In the genomic region with DNA sequence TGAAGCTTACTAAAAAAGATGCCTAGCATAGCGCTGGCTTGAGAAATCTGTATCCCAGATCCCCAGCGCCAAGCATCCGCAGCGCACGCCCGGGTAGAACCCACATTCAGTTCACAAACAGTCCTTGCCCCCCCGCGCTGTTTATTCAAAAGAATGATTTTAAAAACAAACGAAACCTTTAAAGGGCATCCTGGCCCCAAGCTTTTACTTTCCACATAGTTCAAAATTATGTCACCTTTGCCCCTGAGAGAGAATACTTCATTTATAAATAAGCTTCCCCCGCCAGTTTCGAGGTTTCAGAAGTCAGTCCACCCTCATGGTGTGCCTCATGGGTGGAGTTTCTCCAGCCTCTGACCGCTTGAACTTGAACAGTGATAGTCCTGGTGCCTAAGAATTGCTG, we compare ENCODE assay signal across 9 mouse cellular contexts. TPM values are rescaled to one million over a fixed set of nuclear protein-coding genes. Genes with fewer than 3 reads are reported as not detected.
DNase-seq lines count a peak whose midpoint lies in the region; ATAC-seq and TF ChIP-seq lines count a peak whose summit lies in the region.
"Had no signal": no experiment of that assay in that cellular context is flagged by ENCODE, and none has a peak within 500 bp of the region (broad histone marks: within the 10 kb centered on the region; RNA-seq: fewer than 3 reads in every experiment).

No protein-coding gene starts in this region.

- no peak overlapping the region for H3K9ac ChIP-seq in hindbrain, embryonic 16.5 days (ENCODE audit: low read depth, low read length)
- H3K9ac ChIP-seq in lung, postnatal 0 days (replicated peaks; ENCODE audit: low read depth), result peak overlapping the region; percentile 74

- peaks cover 8% of the 10 kb centered on the region; the same call in 1 of the 2 replicates for H3K27me3 ChIP-seq in heart, embryonic 10.5 days (ENCODE audit: insufficient read depth, poor library complexity, severe bottlenecking)
- no peaks in the 10 kb centered on the region; the same call in 1 of the 2 replicates for H3K27me3 ChIP-seq in hindbrain, embryonic 16.5 days (replicated peaks; ENCODE audit: control insufficient read depth, insufficient read depth, low read length)
- H3K27me3 ChIP-seq in lung, postnatal 0 days (replicated peaks; ENCODE audit: insufficient read depth, low read length), result no peaks in the 10 kb centered on the region
- H3K27me3 ChIP-seq: Patski had no signal

- DNase-seq in heart, embryonic 10.5 days (ENCODE audit: low spot score), result no peak
- no peak for DNase-seq in heart, adult 8-10 months (ENCODE audit: low spot score)
- DNase-seq in lung, postnatal 0 days (ENCODE audit: low spot score), result peak; percentile 16
- no peak for DNase-seq in frontal cortex, postnatal 25 days (ENCODE audit: low spot score in 2 of 2)
- no peak for DNase-seq in left cerebral cortex, adult 11 months (ENCODE audit: low spot score)
- DNase-seq in spleen, postnatal 14 days (ENCODE audit: low spot score in 2 of 2), result no peak

- H3K4me3 ChIP-seq in heart, embryonic 10.5 days, result peak overlapping the region; percentile 79
- H3K4me3 ChIP-seq in brown adipose tissue, adult 24 weeks (ENCODE audit: insufficient read depth, low read depth, low read length), result peak overlapping the region; percentile 87
- H3K4me3 ChIP-seq in hindbrain, embryonic 16.5 days (ENCODE audit: low read length), result peak overlapping the region; percentile 65
- H3K4me3 ChIP-seq in lung, postnatal 0 days (ENCODE audit: low read depth, low read length), result peak overlapping the region; percentile 82

- peak overlapping the region; percentile 92; the same call in 1 of the 2 replicates for H3K27ac ChIP-seq in heart, embryonic 10.5 days
- H3K27ac ChIP-seq in brown adipose tissue, adult 24 weeks (replicated peaks; ENCODE audit: low read depth, low read length), result peak overlapping the region; percentile 92
- H3K27ac ChIP-seq in hindbrain, embryonic 16.5 days (ENCODE audit: low read depth, low read length), result no peak overlapping the region
- H3K27ac ChIP-seq in lung, postnatal 0 days (ENCODE audit: low read length), result peak overlapping the region; percentile 96

- peaks cover 19% of the 10 kb centered on the region; the same call in 1 of the 2 replicates for H3K4me1 ChIP-seq in heart, embryonic 10.5 days
- H3K4me1 ChIP-seq in brown adipose tissue, adult 24 weeks (ENCODE audit: control insufficient read depth, insufficient read depth, insufficient read length, low read length), result no peaks in the 10 kb centered on the region; the same call in 1 of the 2 replicates
- H3K4me1 ChIP-seq in hindbrain, embryonic 16.5 days (ENCODE audit: control insufficient read depth, insufficient read depth, low read depth, low read length), result peaks cover 7% of the 10 kb centered on the region; the same call in 1 of the 2 replicates
- H3K4me1 ChIP-seq in lung, postnatal 0 days (ENCODE audit: insufficient read depth, low read depth, low read length), result peaks cover 13% of the 10 kb centered on the region

- no peak for TF ChIP-seq EP300 in lung, postnatal 0 days (IDR thresholded peaks at IDR 0.05)

- no peaks in the 10 kb centered on the region for H3K36me3 ChIP-seq in heart, embryonic 10.5 days
- no peaks in the 10 kb centered on the region for H3K36me3 ChIP-seq in hindbrain, embryonic 16.5 days (ENCODE audit: control insufficient read depth, insufficient read depth, low read length)
- no peaks in the 10 kb centered on the region for H3K36me3 ChIP-seq in lung, postnatal 0 days (ENCODE audit: insufficient read depth, low read length)

- H3K4me2 ChIP-seq in hindbrain, embryonic 16.5 days (ENCODE audit: low read length), result peak overlapping the region; percentile 100
- H3K4me2 ChIP-seq in lung, postnatal 0 days (replicated peaks; ENCODE audit: low read depth, low read length), result peak overlapping the region; percentile 71

- TF ChIP-seq CTCF in lung, postnatal 0 days (IDR thresholded peaks at IDR 0.05), result no peak

- no peaks in the 10 kb centered on the region for H3K9me3 ChIP-seq in heart, embryonic 10.5 days
- H3K9me3 ChIP-seq in hindbrain, embryonic 16.5 days (ENCODE audit: control insufficient read depth, low read length), result no peaks in the 10 kb centered on the region
- H3K9me3 ChIP-seq in lung, postnatal 0 days (ENCODE audit: low read length), result no peaks in the 10 kb centered on the region

- no peak for ATAC-seq in hindbrain, embryonic 16.5 days
- no peak for ATAC-seq in lung, postnatal 0 days
- ATAC-seq: Patski had no signal

- 19% methylated on average over 12 of the region's 12 CpGs for WGBS in heart, embryonic 10.5 days
- 15% methylated on average over 12 of the region's 12 CpGs for WGBS in hindbrain, embryonic 16.5 days
- WGBS in lung, postnatal 0 days, result 6% methylated on average over 12 of the region's 12 CpGs

RNA-seq across cellular contexts. Expression of a gene that starts 1.6 kb away (rescaled TPM):
- polyA plus RNA-seq in heart, embryonic 10.5 days (2016; fragmentation: Nextera tagmentation; extraction: Ambion mirVana), result 13.3 and 14.4 TPM in 2 replicates
- 10 to 100 TPM in 2 of 4 experiments, 1 to 10 TPM in 2; 8.0 to 10.3 (median 9.1) TPM for total RNA-seq in heart, adult 8-10 months (2022)
- 2.0 and 2.9 TPM in 2 replicates for polyA plus RNA-seq in brown adipose tissue, adult 24 weeks (2012; ENCODE audit: insufficient read depth, insufficient read length, missing spikeins)
- polyA plus RNA-seq in hindbrain, embryonic 16.5 days (2015; fragmentation: Nextera tagmentation; extraction: Ambion mirVana), result 7.5 and 10.9 TPM in 2 replicates
- polyA plus RNA-seq in lung, postnatal 0 days (2015; fragmentation: Nextera tagmentation; extraction: Ambion mirVana), result 36.0 and 43.0 TPM in 2 replicates
